Comparison of ENCODE assay signal across 11 mouse cellular contexts in genomic region chr11:50704511-50704910, GRCm38 (mm10).
"Had no signal": no experiment of that assay in that cellular context is flagged by ENCODE, and none has a peak within 500 bp of the region (broad histone marks: within the 10 kb centered on the region; RNA-seq: fewer than 3 reads in every experiment).

No protein-coding gene starts in this region.

- DNase-seq: left cerebral cortex, postnatal 4 days; liver; liver, embryonic 13.5 days; liver, postnatal 0 days; lung, adult 18-20 months; lung, adult 2 months; lung, embryonic 14.5 days; lung, postnatal 10 days; lung, postnatal 14 days; lung, postnatal 36 days; midbrain, embryonic 14.5 days had no signal
